Mouse (Mus musculus): ENCODE measurements around the gene Ebf1. TPM values are rescaled to one million over a fixed set of nuclear protein-coding genes. Genes with fewer than 3 reads are reported as not detected.

Gene Ebf1
- polyA plus RNA-seq, 1 experiment: 1.1 TPM

GRCm38 (mm10) chr11:44619887-44620693 is 3.0 kb downstream of the Ebf1 start:
- Histone ChIP-seq H3K4me1 (ENCODE audit: control insufficient read depth, insufficient read depth, low read length) (peaks cover 8% of the 10 kb centered on the region; the same call in 1 of the 2 replicates), H3K27me3 (ENCODE audit: control insufficient read depth, insufficient read depth, low read length) (no peaks in the 10 kb centered on the region; the same call in 1 of the 2 replicates), H3K4me3 (ENCODE audit: control insufficient read depth, low read depth, low read length) (peak overlapping the region; percentile 56), H3K27ac (ENCODE audit: control insufficient read depth, insufficient read depth, low read depth, low read length) (peak overlapping the region; percentile 40), H3K36me3 (ENCODE audit: control insufficient read depth, insufficient read depth, low read length) (no peaks in the 10 kb centered on the region)
- TF ChIP-seq POLR2A (IDR thresholded peaks at IDR 0.05; ENCODE audit: control insufficient read depth, low read depth, low read length): no peak
- no peak for TF ChIP-seq CTCF (IDR thresholded peaks at IDR 0.05; ENCODE audit: control insufficient read depth, insufficient read depth, insufficient replicate concordance, low read depth, low read length)

GRCm38 (mm10) chr11:44620694-44621446 is 3.8 kb downstream of the Ebf1 start:
- TF ChIP-seq POLR2A (IDR thresholded peaks at IDR 0.05; ENCODE audit: control insufficient read depth, low read depth, low read length): no peak
- TF ChIP-seq CTCF (IDR thresholded peaks at IDR 0.05; ENCODE audit: control insufficient read depth, insufficient read depth, insufficient replicate concordance, low read depth, low read length): no peak

GRCm38 (mm10) chr11:44621615-44622014 is 4.5 kb downstream of the Ebf1 start:
- peaks cover 8% of the 10 kb centered on the region; the same call in 1 of the 2 replicates for H3K4me1 ChIP-seq (ENCODE audit: control insufficient read depth, insufficient read depth, low read length)
- TF ChIP-seq POLR2A (IDR thresholded peaks at IDR 0.05; ENCODE audit: control insufficient read depth, low read depth, low read length) (no peak), CTCF (IDR thresholded peaks at IDR 0.05; ENCODE audit: control insufficient read depth, insufficient read depth, insufficient replicate concordance, low read depth, low read length) (no peak)
- no peaks in the 10 kb centered on the region; the same call in 1 of the 2 replicates for H3K27me3 ChIP-seq (ENCODE audit: control insufficient read depth, insufficient read depth, low read length)
- H3K36me3 ChIP-seq (ENCODE audit: control insufficient read depth, insufficient read depth, low read length): no peaks in the 10 kb centered on the region
- no peak overlapping the region for H3K4me3 ChIP-seq (ENCODE audit: control insufficient read depth, low read depth, low read length)
- no peak overlapping the region for H3K27ac ChIP-seq (ENCODE audit: control insufficient read depth, insufficient read depth, low read depth, low read length)

More at GRCm38 (mm10) chr11:44620694-44621446, 3.8 kb downstream of the Ebf1 start:
- H3K4me3 ChIP-seq (ENCODE audit: control insufficient read depth, low read depth, low read length): no peak overlapping the region
- H3K27me3 ChIP-seq (ENCODE audit: control insufficient read depth, insufficient read depth, low read length): no peaks in the 10 kb centered on the region; the same call in 1 of the 2 replicates
- no peaks in the 10 kb centered on the region for H3K36me3 ChIP-seq (ENCODE audit: control insufficient read depth, insufficient read depth, low read length)
- H3K27ac ChIP-seq (ENCODE audit: control insufficient read depth, insufficient read depth, low read depth, low read length): no peak overlapping the region
- H3K4me1 ChIP-seq (ENCODE audit: control insufficient read depth, insufficient read depth, low read length): peaks cover 8% of the 10 kb centered on the region; the same call in 1 of the 2 replicates

GRCm38 (mm10) chr11:44622023-44622731 is 5.1 kb downstream of the Ebf1 start:
- no peak overlapping the region for H3K27ac ChIP-seq (ENCODE audit: control insufficient read depth, insufficient read depth, low read depth, low read length)
- H3K4me1 ChIP-seq (ENCODE audit: control insufficient read depth, insufficient read depth, low read length): peaks cover 6% of the 10 kb centered on the region; the same call in 1 of the 2 replicates
- H3K36me3 ChIP-seq (ENCODE audit: control insufficient read depth, insufficient read depth, low read length): no peaks in the 10 kb centered on the region
- H3K4me3 ChIP-seq (ENCODE audit: control insufficient read depth, low read depth, low read length): no peak overlapping the region
- TF ChIP-seq CTCF (IDR thresholded peaks at IDR 0.05; ENCODE audit: control insufficient read depth, insufficient read depth, insufficient replicate concordance, low read depth, low read length) (no peak), POLR2A (IDR thresholded peaks at IDR 0.05; ENCODE audit: control insufficient read depth, low read depth, low read length) (no peak)
- H3K27me3 ChIP-seq (ENCODE audit: control insufficient read depth, insufficient read depth, low read length): no peaks in the 10 kb centered on the region; the same call in 1 of the 2 replicates

GRCm38 (mm10) chr11:44624564-44624963 is 7.4 kb downstream of the Ebf1 start:
- H3K4me1 ChIP-seq (ENCODE audit: control insufficient read depth, insufficient read depth, low read length): peaks cover 2% of the 10 kb centered on the region; the same call in 1 of the 2 replicates
- H3K4me3 ChIP-seq (ENCODE audit: control insufficient read depth, low read depth, low read length): no peak overlapping the region
- H3K27me3 ChIP-seq (ENCODE audit: control insufficient read depth, insufficient read depth, low read length): no peaks in the 10 kb centered on the region; the same call in 1 of the 2 replicates
- H3K36me3 ChIP-seq (ENCODE audit: control insufficient read depth, insufficient read depth, low read length): no peaks in the 10 kb centered on the region
- TF ChIP-seq POLR2A (IDR thresholded peaks at IDR 0.05; ENCODE audit: control insufficient read depth, low read depth, low read length) (no peak), CTCF (IDR thresholded peaks at IDR 0.05; ENCODE audit: control insufficient read depth, insufficient read depth, insufficient replicate concordance, low read depth, low read length) (no peak)
- no peak overlapping the region for H3K27ac ChIP-seq (ENCODE audit: control insufficient read depth, insufficient read depth, low read depth, low read length)

GRCm38 (mm10) chr11:44626065-44626464 is 8.9 kb downstream of the Ebf1 start:
- Histone ChIP-seq H3K4me1 (ENCODE audit: control insufficient read depth, insufficient read depth, low read length) (peaks cover 2% of the 10 kb centered on the region; the same call in 1 of the 2 replicates), H3K27me3 (ENCODE audit: control insufficient read depth, insufficient read depth, low read length) (no peaks in the 10 kb centered on the region; the same call in 1 of the 2 replicates), H3K4me3 (ENCODE audit: control insufficient read depth, low read depth, low read length) (no peak overlapping the region), H3K27ac (ENCODE audit: control insufficient read depth, insufficient read depth, low read depth, low read length) (no peak overlapping the region), H3K36me3 (ENCODE audit: control insufficient read depth, insufficient read depth, low read length) (no peaks in the 10 kb centered on the region)
- TF ChIP-seq CTCF (IDR thresholded peaks at IDR 0.05; ENCODE audit: control insufficient read depth, insufficient read depth, insufficient replicate concordance, low read depth, low read length) (no peak), POLR2A (IDR thresholded peaks at IDR 0.05; ENCODE audit: control insufficient read depth, low read depth, low read length) (no peak)
